Mouse (Mus musculus): Measurements from ENCODE around the gene Tmem79. TPM values are rescaled to one million over a fixed set of nuclear protein-coding genes. Genes with fewer than 3 reads are reported as not detected.
"Not testable (repeated sequence)": the region's sequence is repeated elsewhere in the genome, so short reads cannot be mapped to it uniquely, and the experiment has no call there.

Gene Tmem79
- polyA plus RNA-seq, 1 experiment from 2014 or later, result 1.4 TPM

DNA sequence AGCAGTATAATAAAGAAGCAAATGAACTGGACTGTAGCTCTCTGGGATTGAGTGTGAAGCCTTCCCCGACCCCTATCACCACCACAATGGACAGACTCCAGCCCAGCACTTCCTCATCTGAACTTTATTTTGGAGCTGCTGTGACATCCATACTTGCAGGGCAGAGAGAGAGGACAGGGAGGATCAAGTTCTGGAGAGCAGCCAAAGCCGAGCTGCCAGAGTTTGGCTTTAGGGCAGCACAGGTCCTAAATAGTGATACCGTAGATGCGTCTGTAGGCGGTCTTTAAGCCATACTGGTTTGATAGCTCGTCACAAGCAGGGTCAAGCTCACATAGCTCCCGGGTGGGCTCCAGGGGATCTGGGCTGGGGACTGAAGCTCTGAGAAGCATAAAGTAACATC, 32.6 kb upstream of the Tmem79 start:
- H3K27me3 ChIP-seq (ENCODE audit: insufficient read depth, low read length), result peaks cover 14% of the 10 kb centered on the region
- not testable (repeated sequence) for H3K4me2 ChIP-seq (ENCODE audit: low read depth, low read length); DNase-seq; H3K36me3 ChIP-seq (replicated peaks; ENCODE audit: insufficient read depth, low read length); H3K27ac ChIP-seq (ENCODE audit: low read depth); H3K9ac ChIP-seq (replicated peaks); ATAC-seq; H3K4me3 ChIP-seq (ENCODE audit: low read depth, low read length); H3K9me3 ChIP-seq (ENCODE audit: low read length)
- 88% methylated on average over 7 of the region's 7 CpGs for WGBS (ENCODE audit: insufficient replicate concordance)
- peaks cover 16% of the 10 kb centered on the region for H3K4me1 ChIP-seq (ENCODE audit: insufficient read depth)

GRCm38 (mm10) chr3:88367517-88367916, 31.6 kb upstream of the Tmem79 start:
- H3K36me3 ChIP-seq (replicated peaks; ENCODE audit: insufficient read depth, low read length); H3K4me3 ChIP-seq (ENCODE audit: low read depth, low read length); H3K27ac ChIP-seq (ENCODE audit: low read depth); H3K9ac ChIP-seq (replicated peaks); H3K4me2 ChIP-seq (ENCODE audit: low read depth, low read length); H3K9me3 ChIP-seq (ENCODE audit: low read length); DNase-seq; ATAC-seq: not testable (repeated sequence)
- peaks cover 22% of the 10 kb centered on the region for H3K4me1 ChIP-seq (ENCODE audit: insufficient read depth)
- WGBS (ENCODE audit: insufficient replicate concordance), result 60% methylated on average over 3 of the region's 7 CpGs
- H3K27me3 ChIP-seq (ENCODE audit: insufficient read depth, low read length), result peaks cover 14% of the 10 kb centered on the region

DNA sequence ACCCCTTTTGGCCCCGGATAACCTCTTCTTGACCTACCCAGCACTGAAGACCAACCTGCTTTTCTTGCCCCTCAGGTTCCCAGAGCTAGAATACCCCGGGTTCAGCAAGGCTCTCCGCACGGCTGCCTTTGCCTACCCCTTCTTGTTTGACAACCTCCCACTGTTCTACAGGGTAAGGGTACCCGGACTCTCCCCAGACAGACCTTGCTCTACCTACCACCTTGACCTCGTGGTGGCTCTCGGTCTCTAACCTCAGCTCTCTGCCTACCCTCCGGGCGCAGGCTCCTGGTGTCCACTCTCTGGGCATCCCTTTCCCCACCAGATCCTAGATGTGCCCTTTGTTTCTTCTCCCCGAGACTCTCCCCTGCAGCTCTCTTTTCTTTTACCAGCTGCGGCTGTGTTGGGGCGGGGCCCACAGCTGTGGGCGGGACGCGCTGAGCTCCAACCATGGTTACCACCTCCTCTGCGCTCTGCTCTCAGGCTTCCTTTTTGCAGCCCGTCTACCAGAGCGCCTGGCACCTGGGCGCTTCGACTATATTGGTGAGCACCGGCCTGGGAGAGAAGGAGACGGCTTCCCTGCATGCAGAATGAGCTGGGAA, 31.0 kb upstream of the Tmem79 start:
- Histone ChIP-seq H3K4me3 (ENCODE audit: low read depth, low read length) (0 out of 2 replicates have a peak overlapping the region, but pooled peaks have one; percentile 10), H3K4me2 (ENCODE audit: low read depth, low read length) (peak overlapping the region; percentile 42; the same call in 1 of the 2 replicates)
- ATAC-seq, result peak; percentile 43

DNA sequence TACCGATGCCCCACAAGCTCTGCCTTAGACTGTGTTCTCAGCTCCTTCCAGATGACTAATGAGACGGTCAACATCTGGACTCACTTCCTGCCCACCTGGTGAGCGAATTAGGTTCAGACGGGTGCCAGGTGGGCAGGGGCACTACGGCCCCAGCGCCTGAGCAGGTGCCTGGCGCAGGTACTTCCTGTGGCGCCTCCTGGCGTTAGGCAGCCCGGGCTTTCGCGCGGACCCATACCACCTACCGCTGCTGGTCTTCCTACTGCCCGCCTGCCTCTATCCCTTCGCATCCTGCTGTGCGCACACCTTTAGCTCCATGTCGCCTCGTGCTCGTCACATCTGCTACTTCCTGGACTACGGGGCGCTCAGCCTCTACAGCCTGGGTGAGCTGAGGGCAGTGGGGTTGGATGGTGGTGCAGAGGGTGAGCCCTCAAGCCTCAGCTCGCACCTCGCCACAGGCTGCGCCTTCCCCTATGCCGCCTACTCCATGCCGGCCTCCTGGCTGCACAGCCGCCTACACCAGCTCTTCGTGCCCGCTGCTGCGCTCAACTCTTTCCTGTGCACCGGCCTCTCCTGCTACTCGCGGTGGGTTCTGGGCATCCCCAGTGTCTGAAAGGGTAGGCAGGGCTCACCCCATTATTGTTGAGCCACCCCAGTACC, 29.9 kb upstream of the Tmem79 start:
- TF ChIP-seq EP300 (IDR thresholded peaks at IDR 0.05; ENCODE audit: low read depth) (no peak), CTCF (IDR thresholded peaks at IDR 0.05; ENCODE audit: low read depth) (no peak)
- no peak for ATAC-seq
- Histone ChIP-seq H3K9me3 (ENCODE audit: low read length) (no peaks in the 10 kb centered on the region), H3K27me3 (ENCODE audit: insufficient read depth, low read length) (peaks cover 14% of the 10 kb centered on the region), H3K4me3 (ENCODE audit: low read depth, low read length) (no peak overlapping the region), H3K27ac (ENCODE audit: low read depth) (no peak overlapping the region), H3K36me3 (replicated peaks; ENCODE audit: insufficient read depth, low read length) (peaks cover 20% of the 10 kb centered on the region), H3K4me2 (ENCODE audit: low read depth, low read length) (peak overlapping the region; percentile 32), H3K9ac (replicated peaks) (no peak overlapping the region), H3K4me1 (ENCODE audit: insufficient read depth) (peaks cover 22% of the 10 kb centered on the region)
- no peak for DNase-seq
- WGBS (ENCODE audit: insufficient replicate concordance), result 42% methylated on average over 34 of the region's 34 CpGs

More for the DNA sequence above, 31.0 kb upstream of the Tmem79 start:
- peaks cover 22% of the 10 kb centered on the region for H3K4me1 ChIP-seq (ENCODE audit: insufficient read depth)
- not testable (repeated sequence) for H3K9me3 ChIP-seq (ENCODE audit: low read length); H3K27ac ChIP-seq (ENCODE audit: low read depth); H3K36me3 ChIP-seq (replicated peaks; ENCODE audit: insufficient read depth, low read length); H3K9ac ChIP-seq (replicated peaks)
- WGBS (ENCODE audit: insufficient replicate concordance), result 9% methylated on average over 20 of the region's 22 CpGs
- DNase-seq, result peak; percentile 45
- H3K27me3 ChIP-seq (ENCODE audit: insufficient read depth, low read length), result peaks cover 14% of the 10 kb centered on the region

DNA sequence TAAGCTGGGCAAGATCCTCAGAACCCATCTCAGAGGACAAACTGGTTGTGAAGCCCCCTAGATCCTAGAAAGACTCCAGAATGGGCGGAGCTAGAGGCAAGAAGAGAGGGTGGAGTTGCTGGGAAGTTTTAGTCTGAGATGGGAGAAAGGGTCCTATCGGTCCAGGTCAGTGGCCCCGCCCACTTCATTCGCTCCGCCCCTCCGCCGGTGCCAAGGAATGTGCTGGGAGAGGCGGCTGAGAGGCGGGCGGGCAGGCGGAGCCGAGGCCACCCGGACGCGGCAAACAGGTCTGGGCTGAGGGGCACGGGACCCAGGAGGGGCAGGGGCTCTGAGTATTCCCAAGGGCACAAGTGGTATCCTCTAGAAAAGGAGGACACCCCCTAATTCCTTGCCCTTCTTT, 28.4 kb upstream of the Tmem79 start, which contains the start of gene Paqr6:
Paqr6 (plus strand) TSS at position 248 of the 400 bp plus-strand sequence.
- peak within 1 kb of the TSS; percentile 36 for H3K4me3 ChIP-seq (ENCODE audit: low read depth, low read length)
- 11% methylated on average over 16 of the region's 16 CpGs for WGBS (ENCODE audit: insufficient replicate concordance)
- ATAC-seq, result peak; percentile 42
- DNase-seq, result peak; percentile 85
- peaks cover 14% of the 10 kb centered on the region for H3K27me3 ChIP-seq (ENCODE audit: insufficient read depth, low read length)
- H3K4me2 ChIP-seq (ENCODE audit: low read depth, low read length), result peak within 1 kb of the TSS; percentile 51
- H3K9ac ChIP-seq (replicated peaks), result peak within 1 kb of the TSS; percentile 23; the same call in 1 of the 2 replicates
- peaks cover 22% of the 10 kb centered on the region for H3K4me1 ChIP-seq (ENCODE audit: insufficient read depth)
- no peaks in the 10 kb centered on the region for H3K9me3 ChIP-seq (ENCODE audit: low read length)
- H3K36me3 ChIP-seq (replicated peaks; ENCODE audit: insufficient read depth, low read length), result peaks cover 35% of the 10 kb centered on the region
- H3K27ac ChIP-seq (ENCODE audit: low read depth), result peak within 1 kb of the TSS; percentile 57
- TF ChIP-seq EP300 (IDR thresholded peaks at IDR 0.05; ENCODE audit: low read depth), result no peak
- TF ChIP-seq CTCF (IDR thresholded peaks at IDR 0.05; ENCODE audit: low read depth), result no peak

DNA sequence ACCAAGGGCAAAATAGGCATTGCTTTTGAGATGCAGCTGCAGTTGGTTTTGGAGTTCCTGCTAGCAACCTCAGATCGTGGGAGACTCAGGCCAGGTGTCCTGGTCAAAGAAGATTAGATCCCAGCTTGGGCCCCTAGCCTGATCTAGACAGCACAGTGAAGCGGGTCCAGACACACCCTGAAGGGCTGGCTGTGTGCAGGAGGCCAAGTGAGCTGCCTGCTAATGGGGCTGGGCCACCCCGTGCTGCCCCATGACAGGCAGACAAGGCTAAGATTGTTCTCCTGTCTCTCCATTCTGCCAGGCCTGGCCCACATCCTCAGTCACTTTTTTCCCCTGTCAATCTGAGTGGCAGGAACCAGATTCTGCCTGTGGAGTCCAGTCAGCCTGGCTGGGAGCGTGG, 27.8 kb upstream of the Tmem79 start:
- peaks cover 14% of the 10 kb centered on the region for H3K27me3 ChIP-seq (ENCODE audit: insufficient read depth, low read length)
- H3K27ac ChIP-seq (ENCODE audit: low read depth), result peak overlapping the region; percentile 57
- peaks cover 22% of the 10 kb centered on the region for H3K4me1 ChIP-seq (ENCODE audit: insufficient read depth)
- H3K9me3 ChIP-seq (ENCODE audit: low read length), result no peaks in the 10 kb centered on the region
- ATAC-seq, result peak; percentile 87
- H3K4me3 ChIP-seq (ENCODE audit: low read depth, low read length), result no peak overlapping the region
- WGBS (ENCODE audit: insufficient replicate concordance), result 44% methylated on average over 4 of the region's 4 CpGs
- DNase-seq, result peak; percentile 60
- H3K4me2 ChIP-seq (ENCODE audit: low read depth, low read length), result peak overlapping the region; percentile 51
- no peak overlapping the region for H3K9ac ChIP-seq (replicated peaks)
- TF ChIP-seq EP300 (IDR thresholded peaks at IDR 0.05; ENCODE audit: low read depth), result peak; percentile 80
- no peak for TF ChIP-seq CTCF (IDR thresholded peaks at IDR 0.05; ENCODE audit: low read depth)
- peaks cover 42% of the 10 kb centered on the region for H3K36me3 ChIP-seq (replicated peaks; ENCODE audit: insufficient read depth, low read length)

All from liver, postnatal 0 days (tissue).